Mouse (Mus musculus) lung, adult 2 months (tissue): ENCODE measurements around the gene Lfng.

Experiments used
- CTCF ChIP-seq: fragments of 200-500 bp; IDR thresholded peaks from 2 replicates; pipeline ENCODE4 v1.5.1; 2011; ENCODE audit warnings: mild to moderate bottlenecking, low read length, control low read depth; ENCODE audit not compliant: insufficient read depth
- POLR2A ChIP-seq: fragments of 200-500 bp; IDR thresholded peaks from 2 replicates; pipeline ENCODE4 v1.6.1; 2011; ENCODE audit warnings: low read depth, mild to moderate bottlenecking, control low read depth, low read length, borderline replicate concordance; ENCODE audit errors: extremely low read depth

- TF ChIP-seq POLR2A = no peak
- TF ChIP-seq CTCF = no peak
Observed at GRCm38 (mm10) chr5:140637989-140638388, 30.9 kb downstream of the Lfng start.
